Mouse (Mus musculus): Measurements from ENCODE around the gene Plagl2.
"Not testable (repeated sequence)": the region's sequence is repeated elsewhere in the genome, so short reads cannot be mapped to it uniquely, and the experiment has no call there.

The Plagl2 gene

GRCm38 (mm10) chr2:153241250-153242014 is at the start of gene Plagl2, which contains the start of gene Pofut1:
Gene Plagl2, minus strand, starts transcription at chr2:153241426.
Gene Pofut1, plus strand, starts transcription at chr2:153241533.
- DNase-seq, result peak; percentile 91 to 96

DNA sequence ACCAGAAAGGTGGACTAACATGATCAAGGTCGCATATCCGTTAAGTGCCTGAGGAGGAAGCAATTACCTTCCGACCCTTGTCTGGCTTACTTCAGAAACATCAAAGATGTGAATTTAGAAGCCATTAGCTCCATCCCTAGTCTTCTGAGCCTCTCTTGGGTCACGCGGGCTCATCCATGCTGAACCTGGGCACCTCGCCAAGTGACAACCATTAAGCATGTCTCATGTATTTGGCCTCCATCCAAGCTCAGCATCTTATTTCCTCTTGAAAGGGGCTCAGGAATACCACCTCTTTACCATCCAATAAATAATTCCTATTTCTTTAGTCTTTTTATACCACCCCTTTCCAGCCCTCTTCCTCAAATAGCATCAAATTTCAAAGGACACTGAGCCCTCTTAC is 46.6 kb upstream of the Plagl2 start:
- peak in 1 of 2 experiments; percentile 52 for DNase-seq

- DNase-seq, result no peak
These were observed 45.3 kb upstream of the Plagl2 start for GRCm38 (mm10) chr2:153286524-153286923.

GRCm38 (mm10) chr2:153283919-153284318 is 42.7 kb upstream of the Plagl2 start:
- DNase-seq, result no peak

GRCm38 (mm10) chr2:153278357-153278756 is 37.1 kb upstream of the Plagl2 start:
- no peak for DNase-seq

DNA sequence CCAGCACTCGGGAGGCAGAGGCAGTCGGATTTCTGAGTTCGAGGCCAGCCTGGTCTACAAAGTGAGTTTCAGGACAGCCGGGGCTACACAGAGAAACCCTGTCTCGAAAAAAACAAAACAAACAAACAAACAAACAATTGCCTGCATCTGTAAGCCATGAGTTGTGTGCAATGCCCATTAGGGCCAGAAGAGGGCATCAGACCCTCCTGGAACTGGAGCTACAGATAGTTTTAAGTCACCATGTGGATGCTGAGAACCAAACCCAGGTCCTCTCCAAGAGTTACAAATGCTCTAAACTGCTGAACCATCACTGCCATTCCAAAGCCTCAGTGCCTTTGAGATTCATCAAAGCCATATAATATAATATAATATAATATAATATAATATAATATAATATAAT is 35.6 kb upstream of the Plagl2 start:
- not testable (repeated sequence) for DNase-seq

DNA sequence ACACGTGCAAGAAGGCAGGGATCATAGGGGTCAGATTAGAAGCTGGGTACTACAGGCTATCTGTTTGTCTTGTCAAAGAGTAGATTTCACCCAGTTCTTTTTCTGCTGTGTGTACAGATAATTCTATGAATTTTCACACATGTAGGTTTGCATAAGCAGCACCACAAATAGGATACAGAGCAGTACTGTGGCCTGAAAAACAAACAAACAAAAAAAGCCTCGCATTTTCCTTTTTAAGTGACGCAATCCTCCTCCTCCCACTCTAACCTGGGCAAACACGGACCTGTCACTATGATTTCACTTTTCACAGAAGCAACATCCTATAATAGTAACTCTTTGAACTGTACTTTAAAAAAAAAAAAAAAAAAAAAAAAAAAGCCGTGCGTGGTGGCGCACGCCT is 35.2 kb upstream of the Plagl2 start:
- DNase-seq, result no peak

GRCm38 (mm10) chr2:153275577-153275976 is 34.4 kb upstream of the Plagl2 start:
- DNase-seq, result not testable (repeated sequence)

DNA sequence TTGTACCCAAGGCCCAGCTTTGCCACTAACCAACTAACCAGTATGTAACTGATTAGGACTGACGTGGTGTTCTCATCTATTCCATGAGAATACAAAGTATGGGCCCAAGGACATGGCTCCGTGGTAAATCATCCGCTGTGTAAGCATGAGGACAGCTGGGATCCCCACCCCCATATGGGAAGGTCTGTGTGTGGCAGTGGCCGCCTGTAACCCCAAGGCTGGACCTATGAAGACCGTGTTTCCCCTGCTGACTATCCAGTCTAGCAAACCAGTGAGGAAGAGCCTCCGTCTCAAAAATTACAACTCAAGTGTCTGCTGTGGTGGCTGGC is 33.7 kb upstream of the Plagl2 start:
- DNase-seq, result no peak

GRCm38 (mm10) chr2:153274200-153274918 is 33.1 kb upstream of the Plagl2 start:
- DNase-seq, result not testable (repeated sequence)

GRCm38 (mm10) chr2:153270231-153270915 is 29.1 kb upstream of the Plagl2 start:
- not testable (repeated sequence) for DNase-seq

- no peak for DNase-seq
These were observed 26.1 kb upstream of the Plagl2 start for GRCm38 (mm10) chr2:153267331-153267730.

DNA sequence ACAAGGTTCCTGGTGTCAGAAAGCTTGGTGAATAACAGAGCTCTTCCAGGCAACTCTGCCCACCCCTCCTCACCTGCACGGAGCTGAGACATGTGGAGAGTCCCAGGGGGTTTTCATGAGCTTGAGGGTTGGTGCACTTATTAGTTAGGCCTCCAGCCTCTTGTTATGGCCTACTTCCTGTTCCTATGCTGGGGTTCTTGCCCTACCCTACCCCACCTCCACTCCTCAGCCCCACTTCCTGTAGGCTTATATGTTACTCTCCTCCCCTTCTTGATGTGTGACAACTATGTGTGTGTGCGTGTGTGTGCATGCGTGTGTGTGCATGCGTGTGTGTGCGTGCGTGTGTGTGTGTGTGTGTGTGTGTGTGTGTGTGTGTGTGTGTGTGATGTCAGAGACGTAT is 21.8 kb upstream of the Plagl2 start:
- DNase-seq, result no peak

DNA sequence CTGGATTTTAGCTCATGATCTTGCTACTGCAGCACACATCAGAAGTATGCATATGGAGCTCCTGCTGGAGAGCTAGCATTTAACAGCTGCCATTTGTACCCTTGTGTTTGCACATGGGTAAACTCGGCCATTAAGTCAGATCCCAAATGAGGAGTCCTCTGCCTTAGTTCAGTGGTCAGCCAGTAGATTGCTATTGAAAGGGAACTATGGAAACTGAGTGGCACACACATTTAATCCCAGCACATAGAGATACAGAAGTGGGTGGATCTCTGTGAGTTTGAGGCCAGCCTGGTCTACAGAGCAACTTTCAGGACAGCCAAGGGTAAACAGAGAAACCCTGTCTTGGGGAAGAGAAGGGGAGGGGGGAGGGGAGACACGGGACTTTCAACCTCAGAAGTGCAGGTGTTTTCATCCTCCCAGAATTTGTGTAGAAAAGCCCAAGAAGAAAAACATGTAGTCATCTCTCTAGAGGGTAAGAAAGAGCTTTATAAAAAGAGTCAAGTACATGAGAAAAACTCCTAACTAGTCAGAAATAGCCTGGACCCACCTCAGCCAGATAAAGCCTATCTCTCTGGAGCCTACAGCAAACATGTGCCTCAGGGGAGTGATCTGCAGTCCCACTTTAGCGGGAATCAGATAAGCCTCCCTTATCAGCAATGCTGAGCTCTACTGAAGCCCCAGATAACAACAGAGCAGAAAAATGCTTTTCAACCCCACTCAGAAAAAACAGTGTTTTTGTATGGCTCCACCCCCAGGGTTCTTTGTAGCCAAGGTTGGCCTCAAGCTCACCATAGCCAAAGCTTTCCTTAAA is 18.8 kb upstream of the Plagl2 start:
- DNase-seq, result no peak

DNA sequence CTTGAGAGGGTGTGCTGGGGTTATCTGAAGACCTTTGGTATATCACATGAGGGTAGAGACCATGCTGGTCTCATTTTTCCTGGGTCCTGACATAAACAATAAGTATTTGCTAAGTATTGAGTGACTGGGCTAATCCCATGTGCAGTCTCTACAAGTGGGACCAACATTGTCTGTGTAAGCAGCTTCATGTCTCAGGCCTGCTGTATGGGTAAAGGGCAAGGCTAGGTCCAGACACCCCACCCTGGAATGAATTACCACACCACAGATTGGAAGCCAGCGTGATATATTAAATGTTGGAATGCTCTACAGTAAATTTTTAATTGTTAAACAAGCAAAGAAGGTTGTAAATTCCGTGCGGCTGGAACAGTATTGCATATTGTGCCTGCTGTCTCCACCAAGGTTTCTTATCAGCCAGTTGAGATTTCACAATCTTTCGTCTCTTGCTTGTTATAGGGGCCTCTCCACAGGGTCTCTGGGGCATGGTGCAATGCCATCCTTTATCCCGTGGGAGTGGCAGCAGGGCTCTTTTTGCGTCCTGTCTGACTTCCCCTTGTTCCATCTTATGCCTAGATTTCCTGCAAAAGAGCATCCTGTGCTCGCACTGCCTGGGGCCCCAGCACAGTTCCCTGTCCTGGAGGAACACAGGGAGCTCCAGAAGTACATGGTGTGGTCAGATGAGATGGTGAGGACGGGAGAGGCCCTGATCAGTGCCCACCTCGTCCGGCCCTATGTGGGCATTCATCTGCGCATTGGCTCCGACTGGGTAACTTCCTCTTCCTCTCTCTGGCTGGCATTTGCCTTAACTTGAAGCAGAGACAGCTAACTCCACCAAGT is 18.0 kb upstream of the Plagl2 start:
- DNase-seq, result no peak

DNA sequence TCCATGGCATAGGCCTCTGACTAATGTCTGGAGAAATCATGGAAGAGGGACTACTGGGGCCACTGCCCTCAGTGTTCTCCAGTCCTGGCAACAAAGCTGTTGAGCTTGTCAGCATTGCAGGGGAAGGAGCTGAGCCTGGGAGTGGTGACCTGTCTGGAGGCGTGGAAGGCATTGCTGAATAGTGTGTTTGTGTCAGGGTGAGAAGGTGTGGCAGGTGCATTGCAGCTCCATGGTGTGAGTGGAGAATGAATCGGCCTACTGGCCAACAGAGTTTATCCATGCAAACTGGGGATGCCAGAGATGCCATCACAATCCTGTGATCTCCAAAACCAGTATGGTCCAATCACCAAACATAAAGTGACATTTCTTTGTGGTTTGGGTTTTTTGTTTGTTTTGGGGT is 15.4 kb upstream of the Plagl2 start:
- DNase-seq, result no peak

DNA sequence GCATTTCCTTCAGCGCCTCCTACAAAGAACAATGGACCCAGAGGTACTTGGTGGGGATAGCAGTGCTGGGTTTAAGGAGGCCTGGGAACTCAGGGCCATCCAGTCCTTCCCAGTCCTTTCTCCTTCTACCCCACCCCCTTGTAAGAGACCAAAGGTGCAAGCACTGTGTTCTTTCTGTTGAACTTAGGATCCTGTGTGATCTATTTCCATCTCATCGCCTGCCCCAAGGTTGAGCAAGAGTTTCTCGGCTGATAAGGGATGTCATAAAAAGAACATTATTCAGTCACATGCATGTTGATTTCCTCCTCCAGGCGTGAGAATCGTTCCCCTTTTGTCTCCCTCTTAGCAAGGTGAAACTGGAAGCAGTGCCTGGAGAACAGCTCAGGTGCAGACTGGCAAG is 8.5 kb upstream of the Plagl2 start:
- DNase-seq, result no peak

GRCm38 (mm10) chr2:153242156-153242555 is 930 bp upstream of the Plagl2 start:
- DNase-seq, result no peak

DNA sequence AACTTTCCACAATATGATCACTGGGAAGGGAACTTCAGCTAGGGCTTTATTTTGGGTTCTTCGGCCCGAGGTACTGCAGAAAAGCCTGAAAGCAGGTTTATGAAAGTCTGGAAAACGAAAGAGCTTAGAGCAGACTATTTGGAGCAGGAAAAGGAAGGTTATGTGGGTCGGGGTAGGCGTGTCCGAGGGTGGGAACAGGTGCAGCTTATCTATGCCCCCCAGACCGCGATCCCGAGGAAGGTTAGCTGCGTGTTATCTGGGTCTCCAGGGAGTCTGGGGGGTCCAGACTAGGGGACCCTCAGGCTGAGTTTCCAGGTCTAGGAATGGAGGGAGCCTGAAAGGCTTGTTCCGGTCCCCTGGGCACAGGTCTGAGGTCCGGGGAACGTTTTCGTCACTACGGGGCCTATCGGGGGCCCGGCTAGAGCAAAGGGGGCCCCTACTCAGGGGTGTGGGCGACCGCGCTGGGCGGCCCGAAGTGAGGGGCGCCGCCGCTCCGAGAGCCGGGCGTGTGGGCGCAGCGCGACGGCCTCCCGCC is 458 bp downstream of the Plagl2 start:
- no peak for DNase-seq

- no peak for DNase-seq
These were observed 1.3 kb downstream of the Plagl2 start for GRCm38 (mm10) chr2:153239860-153240480.
